Mouse (Mus musculus): ENCODE measurements around the gene Kcnh8. TPM values are rescaled to one million over a fixed set of nuclear protein-coding genes. Genes with fewer than 3 reads are reported as not detected.

Gene Kcnh8
- total and polyA plus RNA-seq, 3 experiments: not detected

DNA sequence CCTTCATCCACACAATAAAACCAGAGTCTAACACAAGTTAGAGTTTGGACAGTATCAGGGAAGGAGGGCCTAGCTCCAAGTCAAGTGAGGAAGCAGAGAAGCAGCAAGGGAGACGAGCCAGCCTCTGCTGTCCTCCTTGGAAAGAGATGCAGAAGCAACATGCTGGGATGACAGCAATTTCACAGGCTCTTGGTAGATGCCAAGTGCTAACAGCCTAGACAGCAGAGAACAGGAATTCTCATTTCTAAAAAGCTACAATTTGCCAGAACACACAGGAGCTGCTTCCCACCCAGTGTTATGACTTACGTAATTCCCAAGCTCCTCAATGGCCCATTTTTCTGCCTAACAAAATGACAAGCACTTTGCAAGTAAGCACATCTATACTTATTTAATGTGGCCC, 277.5 kb downstream of the Kcnh8 start:
- Histone ChIP-seq H3K4me1 (ENCODE audit: control insufficient read depth in 1 of 2, insufficient read depth in 2 of 2) (no peaks in the 10 kb centered on the region), H3K27me3 (replicated peaks) (no peaks in the 10 kb centered on the region), H3K36me3 (replicated peaks in 1 of 2; ENCODE audit: control insufficient read depth in 1 of 2, insufficient read depth in 1 of 2, low read length in 1 of 2) (no peaks in the 10 kb centered on the region), H3K4me3 (replicated peaks in 1 of 3; ENCODE audit: low read depth in 2 of 3, low read length in 2 of 3, poor library complexity in 1 of 3) (no peak overlapping the region), H3K9ac (ENCODE audit: insufficient read depth, low read depth) (no peak overlapping the region), H3K27ac (ENCODE audit: insufficient read depth, low read depth) (no peak overlapping the region), H3K79me2 (replicated peaks; ENCODE audit: control insufficient read depth, extremely low read depth, insufficient read depth, poor library complexity, severe bottlenecking) (no peaks in the 10 kb centered on the region), H3K9me3 (replicated peaks; ENCODE audit: low read length) (peaks cover 37% of the 10 kb centered on the region), H3K4me2 (ENCODE audit: insufficient read depth, low read depth, poor library complexity, severe bottlenecking) (no peak overlapping the region)
- no peak for TF ChIP-seq RAD21 (IDR thresholded peaks at IDR 0.05; ENCODE audit: low read depth, low read length)
- no peak for DNase-seq (ENCODE audit: extremely low read depth)
- dilution Hi-C loops (cut with MboI; ENCODE audit: extremely low pct_ligation_motif_present, extremely low pct_unique_long_range_greater_than_20kb, low sequenced_read_pairs): no loop called here
- in situ Hi-C loops (cut with MboI; ENCODE audit: low pct_ligation_motif_present, low pct_unique_long_range_greater_than_20kb, low sequenced_read_pairs): no loop called here

- H3K36me3 ChIP-seq (replicated peaks in 1 of 2; ENCODE audit: control insufficient read depth in 1 of 2, insufficient read depth in 1 of 2, low read length in 1 of 2): no peaks in the 10 kb centered on the region
These were observed 282.7 kb downstream of the Kcnh8 start for GRCm38 (mm10) chr17:52885210-52885609.

GRCm38 (mm10) chr17:52920519-52921106, 318.1 kb downstream of the Kcnh8 start:
- Histone ChIP-seq H3K27ac (ENCODE audit: insufficient read depth, low read depth) (no peak overlapping the region), H3K36me3 (replicated peaks in 1 of 2; ENCODE audit: control insufficient read depth in 1 of 2, insufficient read depth in 1 of 2, low read length in 1 of 2) (no peaks in the 10 kb centered on the region), H3K9ac (ENCODE audit: insufficient read depth, low read depth) (no peak overlapping the region), H3K27me3 (replicated peaks) (no peaks in the 10 kb centered on the region), H3K4me3 (replicated peaks in 1 of 3; ENCODE audit: low read depth in 2 of 3, low read length in 2 of 3, poor library complexity in 1 of 3) (no peak overlapping the region), H3K9me3 (replicated peaks; ENCODE audit: low read length) (peaks cover 15% of the 10 kb centered on the region), H3K4me1 (ENCODE audit: control insufficient read depth in 1 of 2, insufficient read depth in 2 of 2) (no peaks in the 10 kb centered on the region), H3K4me2 (ENCODE audit: insufficient read depth, low read depth, poor library complexity, severe bottlenecking) (no peak overlapping the region), H3K79me2 (replicated peaks; ENCODE audit: control insufficient read depth, extremely low read depth, insufficient read depth, poor library complexity, severe bottlenecking) (no peaks in the 10 kb centered on the region)
- dilution Hi-C loops (cut with MboI; ENCODE audit: extremely low pct_ligation_motif_present, extremely low pct_unique_long_range_greater_than_20kb, low sequenced_read_pairs) (no loop called here), in situ Hi-C loops (cut with MboI; ENCODE audit: low pct_ligation_motif_present, low pct_unique_long_range_greater_than_20kb, low sequenced_read_pairs) (no loop called here)
- DNase-seq (ENCODE audit: extremely low read depth): no peak
- no peak for TF ChIP-seq ZC3H11A (IDR thresholded peaks at IDR 0.05; ENCODE audit: low read depth, low read length)
- TF ChIP-seq TBP (conservative IDR thresholded peaks at IDR 0.05; ENCODE audit: low read depth, low read length): no peak
- no peak for TF ChIP-seq USF1 (IDR thresholded peaks at IDR 0.05; ENCODE audit: low read depth, low read length)
- TF ChIP-seq USF2 (conservative IDR thresholded peaks at IDR 0.05; ENCODE audit: low read depth, low read length): no peak
- no peak for TF ChIP-seq NELFE (IDR thresholded peaks at IDR 0.05; ENCODE audit: low read depth, low read length)
- TF ChIP-seq BHLHE40 (IDR thresholded peaks at IDR 0.05; ENCODE audit: low read depth, low read length): no peak
- TF ChIP-seq RCOR1 (conservative IDR thresholded peaks at IDR 0.05; ENCODE audit: low read depth, low read length): no peak
- TF ChIP-seq ZMIZ1 (IDR thresholded peaks at IDR 0.05; ENCODE audit: low read depth, low read length): no peak
- no peak for TF ChIP-seq MYC (IDR thresholded peaks at IDR 0.05; ENCODE audit: low read depth, low read length)

More at GRCm38 (mm10) chr17:52885210-52885609, 282.7 kb downstream of the Kcnh8 start:
- Histone ChIP-seq H3K9me3 (replicated peaks; ENCODE audit: low read length) (peaks cover 32% of the 10 kb centered on the region), H3K27ac (ENCODE audit: insufficient read depth, low read depth) (no peak overlapping the region), H3K9ac (ENCODE audit: insufficient read depth, low read depth) (no peak overlapping the region), H3K79me2 (replicated peaks; ENCODE audit: control insufficient read depth, extremely low read depth, insufficient read depth, poor library complexity, severe bottlenecking) (no peaks in the 10 kb centered on the region), H3K27me3 (replicated peaks) (no peaks in the 10 kb centered on the region), H3K4me2 (ENCODE audit: insufficient read depth, low read depth, poor library complexity, severe bottlenecking) (no peak overlapping the region), H3K4me1 (ENCODE audit: control insufficient read depth in 1 of 2, insufficient read depth in 2 of 2) (no peaks in the 10 kb centered on the region), H3K4me3 (replicated peaks in 1 of 3; ENCODE audit: low read depth in 2 of 3, low read length in 2 of 3, poor library complexity in 1 of 3) (no peak overlapping the region)
- no peak for TF ChIP-seq NRF1 (IDR thresholded peaks at IDR 0.05; ENCODE audit: low read depth, low read length)
- in situ Hi-C loops (cut with MboI; ENCODE audit: low pct_ligation_motif_present, low pct_unique_long_range_greater_than_20kb, low sequenced_read_pairs) (no loop called here), dilution Hi-C loops (cut with MboI; ENCODE audit: extremely low pct_ligation_motif_present, extremely low pct_unique_long_range_greater_than_20kb, low sequenced_read_pairs) (no loop called here)
- no peak for DNase-seq (ENCODE audit: extremely low read depth)
